ENCODE assay signal across 1 mouse cellular context in the genomic region with DNA sequence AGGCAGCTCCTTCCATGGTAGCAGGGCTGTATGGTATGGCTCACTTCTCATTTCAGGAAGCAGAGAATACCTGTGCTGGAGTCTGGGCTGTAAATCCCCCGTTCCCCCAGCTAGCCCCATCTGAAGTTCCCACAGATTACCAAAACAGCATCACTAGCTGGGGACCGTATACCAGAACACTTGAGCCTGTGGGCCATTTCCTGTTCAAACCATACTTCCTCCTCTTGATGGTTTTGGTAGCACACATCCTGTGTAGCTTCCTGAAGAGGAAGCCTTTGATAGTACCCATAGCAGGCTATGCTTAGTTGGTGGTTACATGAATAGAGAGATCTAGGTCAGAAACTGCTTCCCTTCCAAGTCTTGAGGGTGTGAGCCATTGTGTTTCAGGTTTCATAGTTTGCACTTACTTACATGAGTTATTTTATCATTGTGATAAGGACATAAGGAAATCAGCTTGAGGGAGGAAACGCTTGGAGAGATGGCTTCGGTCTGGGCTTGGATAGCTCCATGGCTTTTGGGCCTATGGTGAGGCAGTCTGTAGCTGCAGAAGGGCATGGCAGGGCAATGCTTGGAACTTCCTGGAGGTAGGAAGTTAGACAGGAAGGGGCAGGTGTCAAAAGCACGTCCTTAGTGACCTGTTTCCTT.
TF ChIP-seq lines count a peak whose summit lies in the region.

No protein-coding gene starts in this region.

TF ChIP-seq in MEL, 35 proteins besides CTCF, POLR2A, EP300 and RAD21 (continued from another document):
- TF ChIP-seq ZC3H11A (IDR thresholded peaks at IDR 0.05; ENCODE audit: low read depth, low read length) (no peak), MYC (IDR thresholded peaks at IDR 0.05; ENCODE audit: low read depth, low read length) (0 out of 2 replicates have a peak, but pooled peaks have one; percentile 26), ELF1 (IDR thresholded peaks at IDR 0.05; ENCODE audit: low read depth, low read length) (peak; percentile 48; the same call in 1 of the 2 replicates), TAL1 (IDR thresholded peaks at IDR 0.05; ENCODE audit: low read length) (no peak), HCFC1 (IDR thresholded peaks at IDR 0.05; ENCODE audit: low read depth, low read length) (0 out of 2 replicates have a peak, but pooled peaks have one; percentile 35), E2F4 (IDR thresholded peaks at IDR 0.05; ENCODE audit: borderline replicate concordance, low read depth, low read length) (no peak)
TF ChIP-seq in MEL: peak in this region for 5.
